Mouse (Mus musculus) hindbrain, postnatal 0 days (tissue): ENCODE measurements around the gene Cep350. TPM values are rescaled to one million over a fixed set of nuclear protein-coding genes. Genes with fewer than 3 reads are reported as not detected.

Experiments used
- ATAC-seq: fragments of 200-750 bp; cut with Nextera tagmentation; 2 replicates; pipeline ENCODE4 v1.8.0; 2017; ENCODE audit warnings: mild to moderate bottlenecking, moderate TSS enrichment, moderate library complexity
- DNase-seq: peaks from one replicate; pipeline ENCODE4 v3.0.0-alpha.2; 2015; ENCODE audit warnings: low spot score
- H3K27ac ChIP-seq: fragments of 300-500 bp; sonication (generic); 2 replicates; pipeline ENCODE4 v1.5.1; 2014; ENCODE audit warnings: mild to moderate bottlenecking
- H3K27me3 ChIP-seq: fragments of 300-500 bp; sonication (generic); 2 replicates; pipeline ENCODE4 v1.6.1; 2014; ENCODE audit warnings: low read length, mixed read lengths; ENCODE audit not compliant: insufficient read depth
- H3K36me3 ChIP-seq: fragments of 300-500 bp; sonication (generic); 2 replicates; pipeline ENCODE4 v1.6.1; 2014; ENCODE audit warnings: low read length, mixed read lengths; ENCODE audit not compliant: insufficient read depth
- H3K4me1 ChIP-seq: fragments of 300-500 bp; sonication (generic); 2 replicates; pipeline ENCODE4 v1.6.1; 2014; ENCODE audit warnings: antibody characterized with exemption, low read length, mixed read lengths; ENCODE audit not compliant: insufficient read depth
- H3K4me2 ChIP-seq: fragments of 300-500 bp; sonication (generic); 2 replicates; pipeline ENCODE4 v1.6.1; 2014; ENCODE audit warnings: low read depth, mild to moderate bottlenecking, low read length, moderate library complexity, mixed read lengths
- H3K4me3 ChIP-seq: fragments of 300-500 bp; sonication (generic); 2 replicates; pipeline ENCODE4 v1.5.1; 2014; ENCODE audit warnings: low read length
- H3K9ac ChIP-seq: fragments of 300-500 bp; sonication (generic); replicated peaks from 2 replicates; pipeline ENCODE4 v1.6.1; 2014; ENCODE audit warnings: mild to moderate bottlenecking, low read length, moderate library complexity, mixed read lengths
- H3K9me3 ChIP-seq: fragments of 300-500 bp; sonication (generic); 2 replicates; pipeline ENCODE4 v1.6.1; 2016; ENCODE audit warnings: low read length, mixed read lengths
- CTCF ChIP-seq: IDR thresholded peaks from 2 replicates; pipeline ENCODE4 v1.5.1; 2016; ENCODE audit warnings: antibody characterized with exemption, control low read depth, low read depth
- WGBS: fragments of 180-500 bp; shearing (Covaris S2); extraction: QIAGEN DNeasy Blood & Tissue Kit; methylation state at CpG from one replicate; pipeline ENCODE4 v1.1.7; 2014; 5-methylcytosine and 5-hydroxymethylcytosine counted together
- polyA plus RNA-seq: library from polyadenylated mRNA; unstranded; fragments of >200 nt; fragmentation: Nextera tagmentation; extraction: Ambion mirVana; gene quantifications from 2 replicates; pipeline ENCODE4 v1.2.1, GENCODE M21; 2015
- total RNA-seq: library from RNA; depleted of rRNA; stranded (reverse); fragments of >200 nt; gene quantifications from 2 replicates; pipeline ENCODE4 v1.2.3, GENCODE M21; 2014

The Cep350 gene
- total and polyA plus RNA-seq, 2 experiments from 2014 or later: 11.2 to 27.9 TPM

GRCm38 (mm10) chr1:155810616-155811015 lies 162.4 kb downstream of the Cep350 start:
- no peak overlapping the region for H3K9ac ChIP-seq
- TF ChIP-seq CTCF: no peak
- no peak overlapping the region for H3K27ac ChIP-seq
- DNase-seq: no peak
- H3K4me1 ChIP-seq: 0 out of 2 replicates have a peak, but pooled peaks cover 14% of the 10 kb centered on the region
- peak overlapping the region; percentile 76; the same call in 1 of the 2 replicates for H3K4me2 ChIP-seq
- no peak overlapping the region for H3K4me3 ChIP-seq
- H3K9me3 ChIP-seq: no peaks in the 10 kb centered on the region
- H3K36me3 ChIP-seq: no peaks in the 10 kb centered on the region; the same call in 1 of the 2 replicates
- no peak for ATAC-seq
- 52% methylated on average over 7 of the region's 7 CpGs for WGBS
- no peaks in the 10 kb centered on the region for H3K27me3 ChIP-seq

GRCm38 (mm10) chr1:155809706-155810442 lies 163.2 kb downstream of the Cep350 start:
- Histone ChIP-seq H3K9me3 (no peaks in the 10 kb centered on the region), H3K9ac (no peak overlapping the region), H3K4me2 (peak overlapping the region; percentile 76; the same call in 1 of the 2 replicates), H3K4me3 (no peak overlapping the region), H3K4me1 (0 out of 2 replicates have a peak, but pooled peaks cover 14% of the 10 kb centered on the region), H3K36me3 (no peaks in the 10 kb centered on the region; the same call in 1 of the 2 replicates), H3K27me3 (no peaks in the 10 kb centered on the region), H3K27ac (no peak overlapping the region)
- WGBS: 59% methylated on average over 10 of the region's 10 CpGs
- TF ChIP-seq CTCF: no peak
- DNase-seq (peak; percentile 60), ATAC-seq (0 out of 2 replicates have a peak, but pooled peaks have one; percentile 21)

- no peak overlapping the region for H3K9ac ChIP-seq
- no peak overlapping the region for H3K4me2 ChIP-seq
- no peak overlapping the region for H3K4me3 ChIP-seq
- no peak overlapping the region for H3K27ac ChIP-seq
- no peaks in the 10 kb centered on the region; the same call in 1 of the 2 replicates for H3K36me3 ChIP-seq
- 98% methylated on average over 4 of the region's 4 CpGs for WGBS
- DNase-seq (no peak), ATAC-seq (no peak)
- TF ChIP-seq CTCF: no peak
- H3K9me3 ChIP-seq: no peaks in the 10 kb centered on the region
- H3K4me1 ChIP-seq: 0 out of 2 replicates have a peak, but pooled peaks cover 14% of the 10 kb centered on the region
- no peaks in the 10 kb centered on the region for H3K27me3 ChIP-seq
Observed at GRCm38 (mm10) chr1:155808261-155808660, 164.8 kb downstream of the Cep350 start.

- no peak for ATAC-seq
- 93% methylated on average over 9 of the region's 9 CpGs for WGBS
Observed at GRCm38 (mm10) chr1:155805607-155806006, 167.4 kb downstream of the Cep350 start.

GRCm38 (mm10) chr1:155801014-155801991 lies 171.8 kb downstream of the Cep350 start:
- Histone ChIP-seq H3K27ac (no peak overlapping the region), H3K36me3 (peaks cover 5% of the 10 kb centered on the region; the same call in 1 of the 2 replicates), H3K4me2 (no peak overlapping the region), H3K4me3 (no peak overlapping the region), H3K27me3 (no peaks in the 10 kb centered on the region), H3K9ac (no peak overlapping the region), H3K4me1 (peaks cover 4% of the 10 kb centered on the region; the same call in 1 of the 2 replicates), H3K9me3 (no peaks in the 10 kb centered on the region)
- peak; percentile 19; the same call in 1 of the 2 replicates for TF ChIP-seq CTCF
- 0 out of 2 replicates have a peak, but pooled peaks have one; percentile 19 for ATAC-seq
- DNase-seq: peak; percentile 11
- WGBS: 66% methylated on average over 11 of the region's 11 CpGs

More at GRCm38 (mm10) chr1:155805607-155806006, 167.4 kb downstream of the Cep350 start:
- no peak for DNase-seq
- no peak overlapping the region for H3K4me2 ChIP-seq
- H3K27ac ChIP-seq: no peak overlapping the region
- no peak overlapping the region for H3K4me3 ChIP-seq
- no peaks in the 10 kb centered on the region for H3K9me3 ChIP-seq
- no peak overlapping the region for H3K9ac ChIP-seq
- H3K4me1 ChIP-seq: 0 out of 2 replicates have a peak, but pooled peaks cover 7% of the 10 kb centered on the region
- TF ChIP-seq CTCF: no peak
- H3K27me3 ChIP-seq: no peaks in the 10 kb centered on the region
- peaks cover 5% of the 10 kb centered on the region; the same call in 1 of the 2 replicates for H3K36me3 ChIP-seq

GRCm38 (mm10) chr1:155798000-155798399 lies 175.1 kb downstream of the Cep350 start:
- no peak for TF ChIP-seq CTCF
- peaks cover 4% of the 10 kb centered on the region; the same call in 1 of the 2 replicates for H3K4me1 ChIP-seq
- peaks cover 11% of the 10 kb centered on the region; the same call in 1 of the 2 replicates for H3K36me3 ChIP-seq
- no peak overlapping the region for H3K27ac ChIP-seq
- H3K4me3 ChIP-seq: no peak overlapping the region
- DNase-seq (no peak), ATAC-seq (no peak)
- H3K9me3 ChIP-seq: no peaks in the 10 kb centered on the region
- H3K9ac ChIP-seq: no peak overlapping the region
- 95% methylated on average over 4 of the region's 4 CpGs for WGBS
- H3K27me3 ChIP-seq: no peaks in the 10 kb centered on the region
- H3K4me2 ChIP-seq: no peak overlapping the region
